ENCODE assay signal across 1 mouse cellular context in genomic region chr5:114625590-114625989, GRCm38 (mm10).
TF ChIP-seq lines count a peak whose summit lies in the region.

No protein-coding gene starts in this region.

TF ChIP-seq in CH12.LX, 34 proteins besides CTCF, POLR2A, EP300 and RAD21 (continued from another document):
- TF ChIP-seq POLR2AphosphoS2 (IDR thresholded peaks at IDR 0.05; ENCODE audit: low read depth, low read length), result no peak
- no peak for TF ChIP-seq IRF4 (IDR thresholded peaks at IDR 0.05; ENCODE audit: low read depth, low read length)
- TF ChIP-seq E2F4 (IDR thresholded peaks at IDR 0.05; ENCODE audit: insufficient replicate concordance, low read depth, low read length), result no peak
- no peak for TF ChIP-seq USF2 (conservative IDR thresholded peaks at IDR 0.05; ENCODE audit: low read depth, low read length)
- no peak for TF ChIP-seq SIN3A (IDR thresholded peaks at IDR 0.05; ENCODE audit: low read length)
- no peak for TF ChIP-seq MAFK (IDR thresholded peaks at IDR 0.05; ENCODE audit: insufficient replicate concordance, low read length)
- TF ChIP-seq NRF1 (IDR thresholded peaks at IDR 0.05; ENCODE audit: low read depth, low read length), result no peak
- TF ChIP-seq MAX (IDR thresholded peaks at IDR 0.05; ENCODE audit: low read length), result no peak
- no peak for TF ChIP-seq ELF1 (IDR thresholded peaks at IDR 0.05; ENCODE audit: low read depth, low read length)
- TF ChIP-seq MXI1 (IDR thresholded peaks at IDR 0.05; ENCODE audit: low read depth, low read length), result no peak
- no peak for TF ChIP-seq ZNF384 (IDR thresholded peaks at IDR 0.05; ENCODE audit: low read depth, low read length)
- TF ChIP-seq ZC3H11A (IDR thresholded peaks at IDR 0.05; ENCODE audit: low read depth, low read length), result peak; percentile 15; the same call in 1 of the 2 replicates
